Mouse (Mus musculus): ENCODE measurements around the gene Gm17455.

Gm17455 gene

GRCm38 (mm10) chr10:60417041-60417440 lies 17.5 kb downstream of the Gm17455 start:
- no peaks in the 10 kb centered on the region for H3K36me3 ChIP-seq (ENCODE audit: insufficient read depth, low read length)
- TF ChIP-seq NANOG (IDR thresholded peaks at IDR 0.05; ENCODE audit: borderline replicate concordance, low read length) = no peak
- no peak for TF ChIP-seq POU5F1 (IDR thresholded peaks at IDR 0.05; ENCODE audit: borderline replicate concordance, low read length)
- no peak for TF ChIP-seq CTCF (conservative IDR thresholded peaks at IDR 0.05; ENCODE audit: low read length)
- H3K4me3 ChIP-seq (replicated peaks; ENCODE audit: low read length) = no peak overlapping the region
- peaks cover 5% of the 10 kb centered on the region; the same call in 1 of the 2 replicates for H3K27me3 ChIP-seq (ENCODE audit: insufficient read depth, low read length)
- H3K4me1 ChIP-seq (replicated peaks; ENCODE audit: low read depth, low read length) = peaks cover 15% of the 10 kb centered on the region
- H3K9me3 ChIP-seq (ENCODE audit: low read length) = no peaks in the 10 kb centered on the region

GRCm38 (mm10) chr10:60418137-60418536 lies 18.6 kb downstream of the Gm17455 start:
- no peaks in the 10 kb centered on the region for H3K9me3 ChIP-seq (ENCODE audit: low read length)
- no peaks in the 10 kb centered on the region for H3K36me3 ChIP-seq (ENCODE audit: insufficient read depth, low read length)
- TF ChIP-seq CTCF (conservative IDR thresholded peaks at IDR 0.05; ENCODE audit: low read length) = peak; percentile 93
- no peak for TF ChIP-seq NANOG (IDR thresholded peaks at IDR 0.05; ENCODE audit: borderline replicate concordance, low read length)
- no peak overlapping the region for H3K4me3 ChIP-seq (replicated peaks; ENCODE audit: low read length)
- peaks cover 5% of the 10 kb centered on the region; the same call in 1 of the 2 replicates for H3K27me3 ChIP-seq (ENCODE audit: insufficient read depth, low read length)
- peaks cover 18% of the 10 kb centered on the region for H3K4me1 ChIP-seq (replicated peaks; ENCODE audit: low read depth, low read length)

- peak; percentile 74 for TF ChIP-seq CTCF (conservative IDR thresholded peaks at IDR 0.05; ENCODE audit: low read length)
- TF ChIP-seq POU5F1 (IDR thresholded peaks at IDR 0.05; ENCODE audit: borderline replicate concordance, low read length) = no peak
- no peak for TF ChIP-seq NANOG (IDR thresholded peaks at IDR 0.05; ENCODE audit: borderline replicate concordance, low read length)
- Histone ChIP-seq H3K27me3 (ENCODE audit: insufficient read depth, low read length) (no peaks in the 10 kb centered on the region; the same call in 1 of the 2 replicates), H3K36me3 (ENCODE audit: insufficient read depth, low read length) (no peaks in the 10 kb centered on the region), H3K4me3 (replicated peaks; ENCODE audit: low read length) (no peak overlapping the region), H3K4me1 (replicated peaks; ENCODE audit: low read depth, low read length) (peaks cover 17% of the 10 kb centered on the region), H3K9me3 (ENCODE audit: low read length) (no peaks in the 10 kb centered on the region)
These were observed 20.1 kb downstream of the Gm17455 start for GRCm38 (mm10) chr10:60419624-60420023.

GRCm38 (mm10) chr10:60422756-60423155 lies 23.2 kb downstream of the Gm17455 start:
- Histone ChIP-seq H3K4me3 (replicated peaks; ENCODE audit: low read length) (no peak overlapping the region), H3K9me3 (ENCODE audit: low read length) (peaks cover 7% of the 10 kb centered on the region), H3K27me3 (ENCODE audit: insufficient read depth, low read length) (no peaks in the 10 kb centered on the region), H3K4me1 (replicated peaks; ENCODE audit: low read depth, low read length) (peaks cover 17% of the 10 kb centered on the region), H3K36me3 (ENCODE audit: insufficient read depth, low read length) (no peaks in the 10 kb centered on the region)
- TF ChIP-seq NANOG (IDR thresholded peaks at IDR 0.05; ENCODE audit: borderline replicate concordance, low read length) (no peak), CTCF (conservative IDR thresholded peaks at IDR 0.05; ENCODE audit: low read length) (no peak), POU5F1 (IDR thresholded peaks at IDR 0.05; ENCODE audit: borderline replicate concordance, low read length) (no peak)

GRCm38 (mm10) chr10:60430001-60430400 lies 30.5 kb downstream of the Gm17455 start:
- no peaks in the 10 kb centered on the region for H3K36me3 ChIP-seq (ENCODE audit: insufficient read depth, low read length)
- peaks cover 7% of the 10 kb centered on the region for H3K9me3 ChIP-seq (ENCODE audit: low read length)
- H3K27me3 ChIP-seq (ENCODE audit: insufficient read depth, low read length) = peaks cover 33% of the 10 kb centered on the region
- H3K4me1 ChIP-seq (replicated peaks; ENCODE audit: low read depth, low read length) = peaks cover 21% of the 10 kb centered on the region
- TF ChIP-seq CTCF (conservative IDR thresholded peaks at IDR 0.05; ENCODE audit: low read length) (no peak), NANOG (IDR thresholded peaks at IDR 0.05; ENCODE audit: borderline replicate concordance, low read length) (no peak), POU5F1 (IDR thresholded peaks at IDR 0.05; ENCODE audit: borderline replicate concordance, low read length) (no peak)
- 0 out of 2 replicates have a peak overlapping the region, but pooled peaks have one; percentile 27 for H3K4me3 ChIP-seq (replicated peaks; ENCODE audit: low read length)

- H3K36me3 ChIP-seq (ENCODE audit: insufficient read depth, low read length) = no peaks in the 10 kb centered on the region
These were observed 31.1 kb downstream of the Gm17455 start for GRCm38 (mm10) chr10:60430591-60430990.

GRCm38 (mm10) chr10:60432679-60433078 lies 33.2 kb downstream of the Gm17455 start:
- Histone ChIP-seq H3K36me3 (ENCODE audit: insufficient read depth, low read length) (no peaks in the 10 kb centered on the region), H3K4me1 (replicated peaks; ENCODE audit: low read depth, low read length) (peaks cover 21% of the 10 kb centered on the region), H3K4me3 (replicated peaks; ENCODE audit: low read length) (no peak overlapping the region), H3K9me3 (ENCODE audit: low read length) (no peaks in the 10 kb centered on the region), H3K27me3 (ENCODE audit: insufficient read depth, low read length) (peaks cover 38% of the 10 kb centered on the region)
- TF ChIP-seq NANOG (IDR thresholded peaks at IDR 0.05; ENCODE audit: borderline replicate concordance, low read length) = no peak
- no peak for TF ChIP-seq CTCF (conservative IDR thresholded peaks at IDR 0.05; ENCODE audit: low read length)
- no peak for TF ChIP-seq POU5F1 (IDR thresholded peaks at IDR 0.05; ENCODE audit: borderline replicate concordance, low read length)

More at GRCm38 (mm10) chr10:60430591-60430990, 31.1 kb downstream of the Gm17455 start:
- peaks cover 3% of the 10 kb centered on the region for H3K9me3 ChIP-seq (ENCODE audit: low read length)
- H3K27me3 ChIP-seq (ENCODE audit: insufficient read depth, low read length) = peaks cover 38% of the 10 kb centered on the region
- H3K4me1 ChIP-seq (replicated peaks; ENCODE audit: low read depth, low read length) = peaks cover 21% of the 10 kb centered on the region
- TF ChIP-seq CTCF (conservative IDR thresholded peaks at IDR 0.05; ENCODE audit: low read length) = no peak
- no peak for TF ChIP-seq NANOG (IDR thresholded peaks at IDR 0.05; ENCODE audit: borderline replicate concordance, low read length)
- TF ChIP-seq POU5F1 (IDR thresholded peaks at IDR 0.05; ENCODE audit: borderline replicate concordance, low read length) = no peak
- H3K4me3 ChIP-seq (replicated peaks; ENCODE audit: low read length) = no peak overlapping the region

GRCm38 (mm10) chr10:60442321-60442720 lies 42.8 kb downstream of the Gm17455 start:
- H3K9me3 ChIP-seq (ENCODE audit: low read length) = no peaks in the 10 kb centered on the region
- TF ChIP-seq CTCF (conservative IDR thresholded peaks at IDR 0.05; ENCODE audit: low read length) (no peak), POU5F1 (IDR thresholded peaks at IDR 0.05; ENCODE audit: borderline replicate concordance, low read length) (no peak), NANOG (IDR thresholded peaks at IDR 0.05; ENCODE audit: borderline replicate concordance, low read length) (no peak)

GRCm38 (mm10) chr10:60443078-60443477 lies 43.6 kb downstream of the Gm17455 start:
- Histone ChIP-seq H3K36me3 (ENCODE audit: insufficient read depth, low read length) (no peaks in the 10 kb centered on the region), H3K4me1 (replicated peaks; ENCODE audit: low read depth, low read length) (no peaks in the 10 kb centered on the region), H3K9me3 (ENCODE audit: low read length) (no peaks in the 10 kb centered on the region), H3K4me3 (replicated peaks; ENCODE audit: low read length) (no peak overlapping the region), H3K27me3 (ENCODE audit: insufficient read depth, low read length) (0 out of 2 replicates have a peak, but pooled peaks cover 3% of the 10 kb centered on the region)
- TF ChIP-seq NANOG (IDR thresholded peaks at IDR 0.05; ENCODE audit: borderline replicate concordance, low read length) (no peak), CTCF (conservative IDR thresholded peaks at IDR 0.05; ENCODE audit: low read length) (peak; percentile 48)

More at GRCm38 (mm10) chr10:60442321-60442720, 42.8 kb downstream of the Gm17455 start:
- Histone ChIP-seq H3K4me1 (replicated peaks; ENCODE audit: low read depth, low read length) (no peaks in the 10 kb centered on the region), H3K4me3 (replicated peaks; ENCODE audit: low read length) (no peak overlapping the region), H3K36me3 (ENCODE audit: insufficient read depth, low read length) (no peaks in the 10 kb centered on the region), H3K27me3 (ENCODE audit: insufficient read depth, low read length) (no peaks in the 10 kb centered on the region)
